Mouse (Mus musculus): ENCODE results near the gene Cacng4.

DNA sequence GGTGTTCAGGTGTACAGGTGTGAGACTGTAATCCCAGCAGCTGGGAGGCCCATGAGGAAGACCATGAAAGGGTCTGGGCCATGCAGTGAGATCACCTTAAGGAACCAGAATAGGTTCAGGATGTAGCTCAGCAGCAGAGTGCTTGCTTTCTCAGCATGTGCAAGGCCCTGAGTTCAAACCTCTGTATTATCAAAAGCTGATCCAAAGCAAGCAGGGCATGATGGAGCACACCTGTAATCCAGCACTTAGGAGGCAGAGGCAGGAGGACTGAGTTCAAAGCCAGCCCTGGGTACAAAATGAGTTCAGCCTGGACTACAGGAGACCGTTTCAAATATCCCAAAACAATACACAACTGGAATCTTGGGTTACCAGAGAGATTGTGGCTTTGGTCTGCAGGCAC lies 9.1 kb downstream of the Cacng4 start:
- no peak for TF ChIP-seq CTCF (IDR thresholded peaks at IDR 0.05; ENCODE audit: low read depth, low read length)
- no peak for TF ChIP-seq POLR2A (IDR thresholded peaks at IDR 0.05; ENCODE audit: borderline replicate concordance, low read depth, low read length)

Data from bone marrow macrophage, adult 2 months (primary cell).